Mouse (Mus musculus) forebrain, embryonic 14.5 days (tissue): ENCODE measurements around the gene Ankrd44. TPM values are rescaled to one million over a fixed set of nuclear protein-coding genes. Genes with fewer than 3 reads are reported as not detected.

Source experiments
- ATAC-seq: fragments of 200-750 bp; cut with Nextera tagmentation; 2 replicates; pipeline ENCODE4 v1.8.0; 2017; ENCODE audit warnings: mild to moderate bottlenecking, moderate library complexity
- DNase-seq: peaks from one replicate; pipeline ENCODE4 v3.0.0-alpha.2; 2015; ENCODE audit warnings: low spot score
- H3K27ac ChIP-seq: fragments of 300-500 bp; sonication (generic); 2 replicates; pipeline ENCODE4 v1.5.1; 2014; ENCODE audit warnings: low read depth, mild to moderate bottlenecking, control low read depth, low read length, moderate library complexity
- H3K27me3 ChIP-seq: fragments of 300-500 bp; sonication (generic); replicated peaks from 2 replicates; pipeline ENCODE4 v1.6.1; 2014; ENCODE audit warnings: low read length, control low read depth, mixed read lengths; ENCODE audit not compliant: control insufficient read depth, insufficient read depth
- H3K36me3 ChIP-seq: fragments of 300-500 bp; sonication (generic); 2 replicates; pipeline ENCODE4 v1.6.1; 2014; ENCODE audit warnings: low read length, control low read depth; ENCODE audit not compliant: control insufficient read depth, insufficient read depth
- H3K4me1 ChIP-seq: fragments of 300-500 bp; sonication (generic); 2 replicates; pipeline ENCODE4 v1.6.1; 2014; ENCODE audit warnings: antibody characterized with exemption, low read length, control low read depth; ENCODE audit not compliant: control insufficient read depth, insufficient read depth
- H3K4me2 ChIP-seq: fragments of 300-500 bp; sonication (generic); 2 replicates; pipeline ENCODE4 v1.6.1; 2014; ENCODE audit warnings: mild to moderate bottlenecking, control low read depth, low read length
- H3K4me3 ChIP-seq: fragments of 300-500 bp; sonication (generic); 2 replicates; pipeline ENCODE4 v1.5.1; 2014; ENCODE audit warnings: low read depth, low read length, control low read depth
- H3K9ac ChIP-seq: fragments of 300-500 bp; sonication (generic); 2 replicates; pipeline ENCODE4 v1.6.1; 2014; ENCODE audit warnings: mild to moderate bottlenecking, low read length, control low read depth, moderate library complexity
- H3K9me3 ChIP-seq: fragments of 300-500 bp; sonication (generic); replicated peaks from 2 replicates; pipeline ENCODE4 v1.6.1; 2016; ENCODE audit warnings: low read length, control low read depth, mixed read lengths; ENCODE audit not compliant: control insufficient read depth
- WGBS: fragments of 180-500 bp; shearing (Covaris S2); extraction: QIAGEN DNeasy Blood & Tissue Kit; methylation state at CpG from one replicate; pipeline ENCODE4 v1.1.7; 2014; 5-methylcytosine and 5-hydroxymethylcytosine counted together
- polyA plus RNA-seq: library from polyadenylated mRNA; unstranded; fragments of >200 nt; fragmentation: Nextera tagmentation; extraction: Ambion mirVana; gene quantifications from 2 replicates; pipeline ENCODE4 v1.2.1, GENCODE M21; 2014

The Ankrd44 gene
- polyA plus RNA-seq, 1 experiment from 2014 or later, result 18.9 TPM

DNA sequence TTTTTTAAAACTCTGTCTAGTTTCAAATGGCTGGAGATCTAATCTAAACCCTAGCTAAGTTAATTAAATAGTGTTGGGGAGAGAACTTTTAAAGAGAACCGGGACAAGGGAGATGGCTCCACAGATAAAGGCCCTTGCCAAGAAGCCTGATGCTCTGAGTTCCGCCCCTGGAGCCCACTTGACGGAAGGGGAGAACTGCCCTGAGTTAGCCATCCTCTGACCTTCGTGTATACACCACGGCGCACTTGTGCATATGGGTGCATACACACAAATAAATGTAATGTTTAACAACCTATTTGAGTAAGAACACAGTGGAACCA, 87.7 kb downstream of the Ankrd44 start:
- ATAC-seq, result no peak
- WGBS, result 89% methylated on average over 6 of the region's 6 CpGs

DNA sequence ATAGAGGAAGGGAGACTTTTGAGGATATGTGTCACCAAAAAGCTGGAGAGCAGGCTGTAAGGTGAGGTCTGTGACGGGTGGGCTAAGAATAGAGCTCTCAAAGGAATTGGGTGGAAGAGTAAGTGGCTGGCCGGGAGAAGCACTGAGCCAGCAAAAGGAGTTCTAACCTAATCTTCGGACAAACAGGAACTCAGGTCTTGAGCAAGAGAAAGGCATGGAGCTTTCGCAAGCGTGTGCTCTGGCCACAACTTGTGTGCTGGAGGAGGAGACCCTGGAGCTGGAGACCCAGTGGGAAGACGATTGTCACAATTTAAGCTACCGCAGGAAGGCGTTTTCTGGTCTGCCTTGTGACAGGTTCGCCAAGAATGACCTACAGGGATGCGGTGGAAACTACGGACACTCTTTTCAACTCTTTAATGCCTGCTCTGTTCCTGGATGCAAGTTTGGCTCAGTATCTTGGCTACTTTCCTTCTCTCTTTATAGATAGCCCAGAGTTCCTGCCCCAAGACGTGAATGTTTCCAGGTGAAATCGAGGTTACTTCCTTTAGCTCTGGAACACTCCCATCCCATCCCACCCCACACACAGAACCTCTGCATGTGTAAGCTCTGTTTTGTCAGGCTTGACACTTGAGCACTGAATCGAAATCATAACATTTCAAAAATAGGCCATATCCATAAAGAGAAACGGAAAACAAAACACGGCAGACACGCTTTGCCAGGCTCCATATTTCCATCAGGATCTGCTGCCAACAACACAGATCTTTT, 88.3 kb downstream of the Ankrd44 start:
- WGBS, result 90% methylated on average over 17 of the region's 17 CpGs
- no peak overlapping the region for H3K4me3 ChIP-seq
- no peak overlapping the region for H3K9ac ChIP-seq
- no peak overlapping the region for H3K27ac ChIP-seq
- H3K4me1 ChIP-seq, result no peaks in the 10 kb centered on the region
- no peaks in the 10 kb centered on the region for H3K27me3 ChIP-seq
- ATAC-seq (no peak), DNase-seq (no peak)
- no peak overlapping the region for H3K4me2 ChIP-seq
- H3K36me3 ChIP-seq, result no peaks in the 10 kb centered on the region
- no peaks in the 10 kb centered on the region for H3K9me3 ChIP-seq

More for the DNA sequence above, 87.7 kb downstream of the Ankrd44 start:
- Histone ChIP-seq H3K4me2 (no peak overlapping the region), H3K9ac (no peak overlapping the region), H3K27ac (no peak overlapping the region), H3K4me3 (no peak overlapping the region), H3K27me3 (no peaks in the 10 kb centered on the region), H3K4me1 (no peaks in the 10 kb centered on the region), H3K9me3 (no peaks in the 10 kb centered on the region), H3K36me3 (no peaks in the 10 kb centered on the region)
- no peak for DNase-seq

DNA sequence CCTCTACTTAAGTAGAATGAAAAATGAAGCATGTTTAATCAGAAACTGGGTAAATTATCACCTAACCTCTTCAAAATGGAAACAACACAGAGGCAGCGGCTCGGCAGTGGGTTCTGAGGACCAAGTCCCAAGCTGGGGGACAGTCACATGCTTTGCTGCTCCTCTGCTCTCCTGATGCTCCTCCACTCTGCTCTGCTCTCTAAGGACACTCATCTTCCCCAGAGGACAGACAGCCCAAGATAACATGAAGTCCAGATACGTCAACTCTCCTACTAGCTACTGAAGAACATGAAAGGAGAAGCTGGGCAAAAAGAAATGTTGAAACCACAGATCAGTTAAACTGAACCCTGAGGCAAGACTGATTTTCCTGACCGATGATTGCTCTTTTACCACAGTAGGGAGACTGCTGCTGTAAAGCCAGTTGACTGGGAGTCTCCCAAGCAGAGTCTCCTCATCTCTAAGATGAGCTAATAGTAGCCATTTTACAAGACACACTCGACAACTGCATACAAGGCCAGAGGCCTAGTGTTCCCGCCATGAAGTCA, 90.5 kb downstream of the Ankrd44 start:
- no peak overlapping the region for H3K9ac ChIP-seq
- no peaks in the 10 kb centered on the region for H3K9me3 ChIP-seq
- no peaks in the 10 kb centered on the region for H3K4me1 ChIP-seq
- no peak overlapping the region for H3K4me2 ChIP-seq
- H3K4me3 ChIP-seq, result no peak overlapping the region
- 88% methylated on average over 6 of the region's 6 CpGs for WGBS
- DNase-seq, result no peak
- no peak overlapping the region for H3K27ac ChIP-seq
- no peak for ATAC-seq
- no peaks in the 10 kb centered on the region for H3K36me3 ChIP-seq
- no peaks in the 10 kb centered on the region for H3K27me3 ChIP-seq

DNA sequence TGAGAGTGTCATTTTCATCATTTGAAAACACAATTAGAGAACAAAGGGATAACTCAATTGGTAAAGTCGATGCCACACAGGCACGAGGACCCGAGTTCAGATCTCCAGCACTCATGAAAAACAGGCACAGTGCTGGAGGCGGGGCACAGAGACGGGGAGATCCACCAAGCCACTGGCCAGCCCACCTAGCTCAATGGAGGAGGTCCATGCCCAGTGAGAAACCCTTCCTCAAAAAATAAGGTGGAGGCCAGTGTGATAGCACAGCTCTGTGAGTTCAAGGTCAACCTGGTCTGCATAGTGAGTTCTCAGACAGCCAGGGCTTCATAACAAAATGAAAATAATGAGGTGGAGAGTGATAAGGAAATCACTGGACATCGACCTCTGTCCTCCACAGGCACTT, 93.0 kb downstream of the Ankrd44 start:
- H3K27ac ChIP-seq, result no peak overlapping the region
- H3K36me3 ChIP-seq, result no peaks in the 10 kb centered on the region
- WGBS, result 91% methylated on average over 6 of the region's 6 CpGs
- no peak overlapping the region for H3K4me3 ChIP-seq
- DNase-seq (no peak), ATAC-seq (peak; percentile 35; the same call in 1 of the 2 replicates)
- no peaks in the 10 kb centered on the region for H3K4me1 ChIP-seq
- H3K9me3 ChIP-seq, result no peaks in the 10 kb centered on the region
- no peak overlapping the region for H3K9ac ChIP-seq
- no peaks in the 10 kb centered on the region for H3K27me3 ChIP-seq
- H3K4me2 ChIP-seq, result no peak overlapping the region

DNA sequence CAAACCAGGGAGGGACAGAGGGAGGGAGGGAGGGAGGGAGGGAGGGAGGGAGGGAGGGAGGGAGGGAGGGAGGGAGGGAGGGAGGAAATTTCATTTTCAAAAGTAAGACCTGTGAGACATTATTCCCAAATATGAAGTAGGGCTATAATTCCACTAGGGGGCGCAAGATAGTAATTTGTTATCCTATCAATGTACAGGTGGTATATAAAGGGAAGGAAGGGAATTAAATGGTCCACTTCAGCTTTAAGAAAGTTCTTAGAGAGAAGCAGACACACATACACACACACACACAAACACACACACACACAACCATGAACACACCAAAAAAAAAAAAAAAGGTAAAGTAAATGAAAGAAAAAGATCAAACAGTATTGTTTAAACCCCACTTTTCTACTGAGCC, 93.4 kb downstream of the Ankrd44 start:
- H3K4me2 ChIP-seq, result no peak overlapping the region
- H3K4me1 ChIP-seq, result no peaks in the 10 kb centered on the region
- peak; percentile 89 for DNase-seq
- H3K4me3 ChIP-seq, result no peak overlapping the region
- no peaks in the 10 kb centered on the region for H3K36me3 ChIP-seq
- no peaks in the 10 kb centered on the region for H3K9me3 ChIP-seq
- ATAC-seq, result peak; percentile 60; the same call in 1 of the 2 replicates
- H3K9ac ChIP-seq, result no peak overlapping the region
- WGBS, result 0% methylated on average over 1 of the region's 1 CpGs
- no peak overlapping the region for H3K27ac ChIP-seq
- H3K27me3 ChIP-seq, result no peaks in the 10 kb centered on the region

DNA sequence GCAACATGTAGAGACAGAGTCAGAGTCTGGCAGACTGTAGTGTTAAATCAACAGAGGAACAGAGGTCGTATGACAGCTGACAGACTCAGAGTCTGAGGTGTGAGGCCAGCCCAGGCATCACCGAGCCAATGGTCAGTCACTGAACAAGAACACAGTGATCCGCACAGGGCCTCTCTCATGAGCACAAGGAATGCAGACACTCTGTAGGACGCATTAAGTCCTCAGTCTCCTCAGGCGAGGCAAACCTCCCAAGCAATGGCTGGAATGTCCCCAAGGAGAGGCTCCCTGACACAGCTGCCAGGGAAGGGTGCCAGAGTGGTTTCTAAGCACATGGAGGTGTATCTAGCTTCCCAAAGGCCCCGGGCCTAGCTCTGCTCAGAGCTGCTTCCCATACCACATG, 96.0 kb downstream of the Ankrd44 start:
- peaks cover 8% of the 10 kb centered on the region; the same call in 1 of the 2 replicates for H3K4me1 ChIP-seq
- 75% methylated on average over 6 of the region's 6 CpGs for WGBS
- H3K9ac ChIP-seq, result no peak overlapping the region
- no peaks in the 10 kb centered on the region for H3K27me3 ChIP-seq
- H3K27ac ChIP-seq, result no peak overlapping the region
- no peak overlapping the region for H3K4me3 ChIP-seq
- no peaks in the 10 kb centered on the region for H3K9me3 ChIP-seq
- no peaks in the 10 kb centered on the region for H3K36me3 ChIP-seq
- ATAC-seq, result no peak
- no peak overlapping the region for H3K4me2 ChIP-seq
- no peak for DNase-seq

DNA sequence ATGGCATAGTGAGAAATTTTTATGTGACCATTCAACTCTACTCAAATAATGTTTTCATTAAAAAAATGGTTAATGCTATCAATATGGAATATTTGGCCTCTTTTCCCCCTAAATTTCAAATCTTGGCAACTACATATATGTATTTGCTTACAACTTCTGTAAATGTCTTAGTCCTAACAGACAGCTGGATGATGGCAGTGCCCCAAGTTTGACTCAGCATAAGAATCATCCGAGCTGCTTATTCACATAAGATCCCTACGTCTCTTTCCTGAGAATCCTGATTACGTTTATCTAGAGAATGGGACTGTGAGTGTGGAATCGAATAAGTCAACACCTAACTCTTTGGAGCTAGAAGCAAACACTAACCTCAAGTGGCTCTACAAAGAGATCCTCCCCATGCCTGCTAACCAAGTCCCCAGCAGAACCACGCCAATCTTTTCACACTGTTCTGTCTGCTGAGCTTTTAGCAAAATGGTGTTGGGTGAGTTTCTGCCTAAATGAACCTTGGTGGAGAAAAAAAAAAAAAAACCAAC, 96.4 kb downstream of the Ankrd44 start:
- Histone ChIP-seq H3K27me3 (no peaks in the 10 kb centered on the region), H3K4me2 (no peak overlapping the region), H3K9ac (no peak overlapping the region), H3K27ac (no peak overlapping the region), H3K36me3 (no peaks in the 10 kb centered on the region), H3K9me3 (no peaks in the 10 kb centered on the region), H3K4me1 (peaks cover 8% of the 10 kb centered on the region; the same call in 1 of the 2 replicates), H3K4me3 (no peak overlapping the region)
- no peak for ATAC-seq
- whole genome bisulfite sequencing, result 90% methylated on average over 5 of the region's 5 CpGs
- no peak for DNase-seq

DNA sequence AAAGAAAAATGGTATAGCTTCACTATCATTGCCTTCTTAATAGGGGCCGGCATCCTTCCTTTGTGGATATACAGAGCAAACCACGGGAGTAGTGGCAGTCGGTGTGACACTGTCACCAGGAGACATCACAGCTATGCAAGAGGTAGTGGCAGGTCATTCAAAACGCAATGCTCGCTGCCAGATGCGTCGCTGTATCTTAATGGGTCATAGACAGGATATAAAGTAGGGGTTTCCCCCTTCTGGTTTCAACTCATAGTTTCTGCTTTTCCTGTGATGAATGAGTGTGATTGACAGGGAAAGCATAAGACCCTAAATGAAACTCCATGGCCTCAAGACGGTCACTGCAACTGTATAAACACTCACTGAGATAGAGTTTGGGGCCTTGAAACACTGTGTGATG, 98.4 kb downstream of the Ankrd44 start:
- H3K4me3 ChIP-seq, result no peak overlapping the region
- peaks cover 8% of the 10 kb centered on the region; the same call in 1 of the 2 replicates for H3K4me1 ChIP-seq
- H3K9ac ChIP-seq, result no peak overlapping the region
- H3K9me3 ChIP-seq, result no peaks in the 10 kb centered on the region
- H3K36me3 ChIP-seq, result no peaks in the 10 kb centered on the region
- H3K4me2 ChIP-seq, result no peak overlapping the region
- no peak overlapping the region for H3K27ac ChIP-seq
- 90% methylated on average over 8 of the region's 8 CpGs for WGBS
- ATAC-seq (no peak), DNase-seq (no peak)
- no peaks in the 10 kb centered on the region for H3K27me3 ChIP-seq

DNA sequence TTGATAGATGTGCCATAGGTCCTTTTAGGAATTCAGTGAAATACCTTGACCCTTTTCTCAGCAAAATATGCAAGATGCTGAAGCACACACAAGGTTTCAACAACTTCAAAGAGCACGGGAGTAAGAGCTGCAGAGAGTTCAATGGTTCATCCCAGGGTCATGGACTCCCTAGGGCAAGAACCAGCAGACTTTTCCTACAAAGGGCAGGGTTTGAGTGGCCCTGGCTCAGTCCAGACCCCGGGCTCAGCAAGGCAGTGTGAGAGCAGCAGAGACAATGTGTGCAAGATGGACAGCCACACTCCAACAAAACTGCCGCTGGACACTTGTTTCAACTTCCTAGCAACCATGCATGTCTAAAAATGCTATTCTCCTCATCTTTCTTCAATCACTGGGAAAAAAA, 98.8 kb downstream of the Ankrd44 start:
- peaks cover 8% of the 10 kb centered on the region; the same call in 1 of the 2 replicates for H3K4me1 ChIP-seq
- WGBS, result 82% methylated on average over 3 of the region's 3 CpGs
- no peaks in the 10 kb centered on the region for H3K9me3 ChIP-seq
- no peaks in the 10 kb centered on the region for H3K27me3 ChIP-seq
- H3K4me2 ChIP-seq, result no peak overlapping the region
- DNase-seq (no peak), ATAC-seq (no peak)
- H3K9ac ChIP-seq, result no peak overlapping the region
- H3K4me3 ChIP-seq, result no peak overlapping the region
- no peak overlapping the region for H3K27ac ChIP-seq
- no peaks in the 10 kb centered on the region for H3K36me3 ChIP-seq
